Mouse (Mus musculus): ENCODE measurements around the gene Irf2bpl. TPM values are rescaled to one million over a fixed set of nuclear protein-coding genes. Genes with fewer than 3 reads are reported as not detected.

Gene Irf2bpl
- total and polyA plus RNA-seq, 3 experiments: 8.4 to 18.8 (median 11.0) TPM

DNA sequence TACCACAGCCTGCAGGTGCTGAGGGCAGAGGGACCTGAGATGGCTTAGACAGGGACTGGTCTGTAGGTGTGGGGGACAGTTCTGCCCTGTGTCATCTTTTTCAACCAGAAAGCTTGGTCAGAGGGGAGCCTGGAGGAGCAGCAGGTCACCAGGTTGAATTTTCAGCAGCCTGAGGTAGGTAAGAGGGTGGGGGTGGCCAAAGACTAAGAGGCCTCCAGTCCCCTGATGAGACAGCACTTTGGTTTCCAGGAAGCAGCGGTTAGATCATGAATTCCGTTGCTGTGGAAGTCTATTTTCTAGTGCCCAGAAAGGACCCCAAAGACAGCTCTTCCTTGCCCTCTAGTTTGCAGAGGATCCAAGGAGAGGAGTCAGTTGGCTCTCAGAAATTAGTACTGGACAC, 29.8 kb upstream of the Irf2bpl start:
- H3K27me3 ChIP-seq (ENCODE audit: insufficient read depth, low read length): no peaks in the 10 kb centered on the region
- peaks cover 92% of the 10 kb centered on the region for H3K4me1 ChIP-seq (ENCODE audit: insufficient read depth, low read depth, low read length)
- H3K4me3 ChIP-seq (ENCODE audit: low read depth, low read length): peak overlapping the region; percentile 60; the same call in 1 of the 2 replicates
- no peaks in the 10 kb centered on the region for H3K9me3 ChIP-seq (replicated peaks)
- TF ChIP-seq TAL1 (conservative IDR thresholded peaks at IDR 0.05; ENCODE audit: low read depth, low read length): no peak
- no peak for TF ChIP-seq CTCF (IDR thresholded peaks at IDR 0.05; ENCODE audit: low read depth, low read length)
- no peak for TF ChIP-seq GATA2 (IDR thresholded peaks at IDR 0.05; ENCODE audit: borderline replicate concordance, low read depth, low read length)
- no peak for TF ChIP-seq POLR2AphosphoS5 (IDR thresholded peaks at IDR 0.05; ENCODE audit: insufficient replicate concordance, low read depth, low read length)
- TF ChIP-seq GATA1 (IDR thresholded peaks at IDR 0.05; ENCODE audit: borderline replicate concordance, low read length): no peak
- H3K36me3 ChIP-seq (replicated peaks): no peaks in the 10 kb centered on the region
- peak; percentile 48 for ATAC-seq (ENCODE audit: extremely low read depth, insufficient number of reproducible peaks, low FRiP score, poor library complexity, severe bottlenecking)
- peak; percentile 74 for DNase-seq (ENCODE audit: low spot score)

DNA sequence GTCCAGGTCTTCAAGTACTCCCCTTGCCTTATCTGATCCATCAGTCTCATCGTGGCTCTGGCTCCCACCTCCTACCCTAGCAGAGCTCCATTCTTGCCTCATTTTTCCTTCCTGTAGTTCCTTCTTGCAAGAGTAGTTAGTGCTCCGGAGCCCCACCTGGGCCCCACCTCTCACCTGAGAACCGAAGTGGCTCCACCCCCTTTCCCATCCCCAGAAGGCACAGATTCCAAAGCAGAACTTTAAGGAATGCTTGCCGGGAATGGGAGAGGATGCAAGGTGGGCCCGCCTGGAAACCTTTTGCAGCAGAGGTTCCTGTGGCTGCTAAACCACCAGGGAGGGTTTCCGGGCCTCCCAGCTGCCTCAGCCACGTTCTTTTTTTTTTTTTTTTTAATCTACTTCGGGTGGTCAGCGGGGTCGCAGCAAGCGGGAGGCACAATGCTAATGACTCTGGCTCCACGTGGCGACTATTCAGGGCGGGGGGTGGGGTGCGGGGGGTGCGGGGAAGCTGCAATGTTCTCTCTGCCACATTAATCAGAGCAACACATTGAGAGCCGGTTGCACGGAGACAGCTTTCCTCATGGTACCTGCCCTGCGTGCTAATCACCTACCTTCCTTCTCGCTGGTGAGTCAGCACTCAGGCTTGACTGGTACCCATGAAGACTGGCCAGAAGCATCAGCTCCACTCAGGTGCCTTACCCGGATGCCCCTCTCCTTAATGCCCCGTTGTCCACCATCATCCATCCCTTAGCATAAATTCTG, 27.9 kb upstream of the Irf2bpl start:
- no peaks in the 10 kb centered on the region for H3K9me3 ChIP-seq (replicated peaks)
- DNase-seq (ENCODE audit: low spot score) (no peak), ATAC-seq (ENCODE audit: extremely low read depth, insufficient number of reproducible peaks, low FRiP score, poor library complexity, severe bottlenecking) (no peak)
- no peaks in the 10 kb centered on the region for H3K36me3 ChIP-seq (replicated peaks)
- H3K4me3 ChIP-seq (ENCODE audit: low read depth, low read length): 0 out of 2 replicates have a peak overlapping the region, but pooled peaks have one; percentile 7
- peaks cover 83% of the 10 kb centered on the region for H3K4me1 ChIP-seq (ENCODE audit: insufficient read depth, low read depth, low read length)
- TF ChIP-seq POLR2AphosphoS5 (IDR thresholded peaks at IDR 0.05; ENCODE audit: insufficient replicate concordance, low read depth, low read length) (no peak), GATA2 (IDR thresholded peaks at IDR 0.05; ENCODE audit: borderline replicate concordance, low read depth, low read length) (no peak), GATA1 (IDR thresholded peaks at IDR 0.05; ENCODE audit: borderline replicate concordance, low read length) (no peak), TAL1 (conservative IDR thresholded peaks at IDR 0.05; ENCODE audit: low read depth, low read length) (no peak), CTCF (IDR thresholded peaks at IDR 0.05; ENCODE audit: low read depth, low read length) (no peak)
- H3K27me3 ChIP-seq (ENCODE audit: insufficient read depth, low read length): no peaks in the 10 kb centered on the region

GRCm38 (mm10) chr12:86911482-86911931, 26.9 kb upstream of the Irf2bpl start:
- TF ChIP-seq GATA2 (IDR thresholded peaks at IDR 0.05; ENCODE audit: borderline replicate concordance, low read depth, low read length) (no peak), CTCF (IDR thresholded peaks at IDR 0.05; ENCODE audit: low read depth, low read length) (no peak), TAL1 (conservative IDR thresholded peaks at IDR 0.05; ENCODE audit: low read depth, low read length) (no peak)
- H3K4me3 ChIP-seq (ENCODE audit: low read depth, low read length): no peak overlapping the region
- no peak for DNase-seq (ENCODE audit: low spot score)
- ATAC-seq (ENCODE audit: extremely low read depth, insufficient number of reproducible peaks, low FRiP score, poor library complexity, severe bottlenecking): no peak
- peaks cover 81% of the 10 kb centered on the region for H3K4me1 ChIP-seq (ENCODE audit: insufficient read depth, low read depth, low read length)
- no peaks in the 10 kb centered on the region for H3K9me3 ChIP-seq (replicated peaks)
- H3K27me3 ChIP-seq (ENCODE audit: insufficient read depth, low read length): no peaks in the 10 kb centered on the region
- H3K36me3 ChIP-seq (replicated peaks): no peaks in the 10 kb centered on the region

GRCm38 (mm10) chr12:86906395-86906794, 21.8 kb upstream of the Irf2bpl start:
- TF ChIP-seq GATA1 (IDR thresholded peaks at IDR 0.05; ENCODE audit: borderline replicate concordance, low read length) (no peak), CTCF (IDR thresholded peaks at IDR 0.05; ENCODE audit: low read depth, low read length) (peak; percentile 83)
- peak; percentile 77 for ATAC-seq (ENCODE audit: extremely low read depth, insufficient number of reproducible peaks, low FRiP score, poor library complexity, severe bottlenecking)

DNA sequence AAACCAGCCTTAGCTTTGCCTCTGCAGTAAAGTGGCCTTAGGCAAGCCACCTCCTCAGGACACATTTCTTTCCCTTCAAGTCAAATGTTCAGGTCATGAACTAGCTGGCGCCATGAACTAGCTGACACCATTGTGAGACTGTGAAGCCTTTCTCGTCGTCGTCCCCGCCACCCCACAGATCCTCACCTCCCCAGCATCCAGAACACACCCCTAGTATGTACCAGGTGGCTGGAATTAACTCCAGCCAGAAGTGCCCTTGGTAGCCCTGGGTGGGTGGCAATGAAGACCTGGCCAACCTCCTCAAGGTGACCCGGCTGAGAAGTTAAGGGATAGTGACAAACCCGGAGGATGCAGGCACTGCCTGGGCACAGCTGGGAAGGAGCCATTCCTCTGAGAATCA, 21.3 kb upstream of the Irf2bpl start:
- TF ChIP-seq POLR2AphosphoS5 (IDR thresholded peaks at IDR 0.05; ENCODE audit: insufficient replicate concordance, low read depth, low read length) (no peak), GATA1 (IDR thresholded peaks at IDR 0.05; ENCODE audit: borderline replicate concordance, low read length) (no peak), CTCF (IDR thresholded peaks at IDR 0.05; ENCODE audit: low read depth, low read length) (no peak), TAL1 (conservative IDR thresholded peaks at IDR 0.05; ENCODE audit: low read depth, low read length) (no peak), GATA2 (IDR thresholded peaks at IDR 0.05; ENCODE audit: borderline replicate concordance, low read depth, low read length) (no peak)
- H3K4me1 ChIP-seq (ENCODE audit: insufficient read depth, low read depth, low read length): peaks cover 62% of the 10 kb centered on the region
- H3K27me3 ChIP-seq (ENCODE audit: insufficient read depth, low read length): no peaks in the 10 kb centered on the region
- H3K9me3 ChIP-seq (replicated peaks): no peaks in the 10 kb centered on the region
- H3K36me3 ChIP-seq (replicated peaks): no peaks in the 10 kb centered on the region
- no peak for DNase-seq (ENCODE audit: low spot score)
- ATAC-seq (ENCODE audit: extremely low read depth, insufficient number of reproducible peaks, low FRiP score, poor library complexity, severe bottlenecking): no peak
- peak overlapping the region; percentile 8; the same call in 1 of the 2 replicates for H3K4me3 ChIP-seq (ENCODE audit: low read depth, low read length)

More at GRCm38 (mm10) chr12:86906395-86906794, 21.8 kb upstream of the Irf2bpl start:
- Histone ChIP-seq H3K4me3 (ENCODE audit: low read depth, low read length) (no peak overlapping the region), H3K27me3 (ENCODE audit: insufficient read depth, low read length) (no peaks in the 10 kb centered on the region), H3K9me3 (replicated peaks) (no peaks in the 10 kb centered on the region), H3K36me3 (replicated peaks) (no peaks in the 10 kb centered on the region), H3K4me1 (ENCODE audit: insufficient read depth, low read depth, low read length) (peaks cover 62% of the 10 kb centered on the region)
- peak; percentile 76 for DNase-seq (ENCODE audit: low spot score)

- no peak for DNase-seq (ENCODE audit: low spot score)
- H3K4me1 ChIP-seq (ENCODE audit: insufficient read depth, low read depth, low read length): peaks cover 63% of the 10 kb centered on the region
- no peak overlapping the region for H3K4me3 ChIP-seq (ENCODE audit: low read depth, low read length)
- H3K27me3 ChIP-seq (ENCODE audit: insufficient read depth, low read length): no peaks in the 10 kb centered on the region
- no peaks in the 10 kb centered on the region for H3K36me3 ChIP-seq (replicated peaks)
- H3K9me3 ChIP-seq (replicated peaks): no peaks in the 10 kb centered on the region
- TF ChIP-seq CTCF (IDR thresholded peaks at IDR 0.05; ENCODE audit: low read depth, low read length): peak; percentile 93
- TF ChIP-seq GATA1 (IDR thresholded peaks at IDR 0.05; ENCODE audit: borderline replicate concordance, low read length): no peak
- no peak for TF ChIP-seq TAL1 (conservative IDR thresholded peaks at IDR 0.05; ENCODE audit: low read depth, low read length)
- no peak for TF ChIP-seq POLR2AphosphoS5 (IDR thresholded peaks at IDR 0.05; ENCODE audit: insufficient replicate concordance, low read depth, low read length)
- 0 out of 2 replicates have a peak, but pooled peaks have one; percentile 17 for ATAC-seq (ENCODE audit: extremely low read depth, insufficient number of reproducible peaks, low FRiP score, poor library complexity, severe bottlenecking)
These were observed 20.6 kb upstream of the Irf2bpl start for GRCm38 (mm10) chr12:86905203-86905602.

Data from G1E (cell line).